Mouse (Mus musculus) sigmoid colon, adult 10 weeks (tissue): ENCODE data around the gene Samsn1. TPM values are rescaled to one million over a fixed set of nuclear protein-coding genes. Genes with fewer than 3 reads are reported as not detected.

Experiments used
- polyA plus RNA-seq: library from polyadenylated mRNA; stranded (reverse); fragments of 350-450 nt; fragmentation: Illumina TruSeq; extraction: RNeasy Lipid Tissue Mini Kit (QIAGEN cat#74804); gene quantifications from one replicate; pipeline ENCODE4 v1.2.3, GENCODE M21; 2014; ENCODE audit warnings: low read depth, low replicate concordance

The Samsn1 gene
- 6.7 TPM for polyA plus RNA-seq

GRCm38 (mm10) chr16:76022181-76022580, at the start of gene Samsn1:
TSS of gene Samsn1 (minus strand) at chr16:76022281.

